Comparison of ENCODE assay signal across 15 mouse cellular contexts in the genomic region with DNA sequence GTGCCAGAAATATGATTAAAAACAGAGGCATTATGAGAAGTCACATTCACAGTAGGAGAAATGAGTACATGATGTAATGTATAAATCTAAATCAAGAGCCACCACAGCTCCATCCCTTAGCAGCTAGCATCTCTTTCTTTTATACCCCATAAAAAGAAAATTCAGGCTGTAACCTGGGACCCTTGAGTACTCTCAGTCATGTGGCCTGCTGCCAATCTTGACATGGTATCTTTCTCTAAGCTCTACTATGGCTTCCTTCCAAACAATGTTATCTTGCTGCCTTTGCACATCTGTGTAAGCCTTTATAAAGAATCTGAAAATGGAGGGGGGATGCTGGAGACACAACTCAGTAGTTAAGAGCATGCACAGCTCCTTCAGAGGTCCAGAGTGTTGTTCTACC.
"Had no signal": no experiment of that assay in that cellular context is flagged by ENCODE, and none has a peak within 500 bp of the region (broad histone marks: within the 10 kb centered on the region; RNA-seq: fewer than 3 reads in every experiment).

No protein-coding gene starts in this region.

- H3K27me3 ChIP-seq: liver, embryonic 12.5 days; liver, embryonic 15.5 days; midbrain, embryonic 12.5 days; midbrain, embryonic 15.5 days; neural tube, embryonic 13.5 days had no signal

- ATAC-seq: intestine, embryonic 16.5 days; liver, embryonic 12.5 days; midbrain, embryonic 15.5 days had no signal

- H3K4me2 ChIP-seq: liver, embryonic 12.5 days; liver, embryonic 15.5 days; midbrain, embryonic 12.5 days; midbrain, embryonic 15.5 days; neural tube, embryonic 13.5 days had no signal

- H3K9me3 ChIP-seq: liver, embryonic 12.5 days; liver, embryonic 15.5 days; midbrain, embryonic 12.5 days; midbrain, embryonic 15.5 days had no signal

- H3K9ac ChIP-seq: liver, embryonic 12.5 days; liver, embryonic 15.5 days; midbrain, embryonic 12.5 days; midbrain, embryonic 15.5 days; neural tube, embryonic 13.5 days had no signal

- DNase-seq: kidney, adult 18-20 months; kidney, adult 9 months; kidney, postnatal 14 days; left cerebral cortex, postnatal 4 days; liver; lung, adult 18-20 months; thymus, adult 18-20 months; thymus, postnatal 36 days had no signal

- H3K4me1 ChIP-seq: liver, embryonic 12.5 days; liver, embryonic 15.5 days; midbrain, embryonic 12.5 days; midbrain, embryonic 15.5 days; neural tube, embryonic 13.5 days had no signal

- H3K36me3 ChIP-seq: liver, embryonic 12.5 days; liver, embryonic 15.5 days; midbrain, embryonic 12.5 days; midbrain, embryonic 15.5 days; neural tube, embryonic 13.5 days had no signal

- H3K27ac ChIP-seq: liver, embryonic 12.5 days; liver, embryonic 15.5 days; macrophage; midbrain, embryonic 12.5 days; midbrain, embryonic 15.5 days; neural tube, embryonic 13.5 days had no signal

- H3K4me3 ChIP-seq: liver, embryonic 12.5 days; liver, embryonic 15.5 days; midbrain, embryonic 12.5 days; midbrain, embryonic 15.5 days; neural tube, embryonic 13.5 days had no signal
